22 mouse cellular contexts compared by ENCODE assay signal in the genomic region with DNA sequence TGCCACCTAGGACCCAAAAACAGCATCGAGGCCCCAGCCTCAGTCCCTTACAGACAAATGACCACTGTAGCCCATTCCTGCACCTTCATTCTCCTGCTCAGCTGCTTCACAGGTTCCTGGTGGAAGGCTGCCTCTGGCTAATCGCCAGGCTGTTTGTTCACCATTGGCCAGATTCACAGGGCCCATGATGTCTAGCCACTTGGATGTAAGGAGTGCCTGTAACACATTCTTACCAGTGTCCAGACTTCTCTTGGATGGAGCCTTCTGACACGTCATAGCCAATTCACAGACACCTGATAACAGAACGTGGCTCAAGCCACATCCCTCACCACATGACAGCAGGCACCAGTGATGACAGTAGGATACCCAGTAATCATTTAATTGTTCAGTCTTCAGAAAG. TPM values are rescaled to one million over a fixed set of nuclear protein-coding genes. Genes with fewer than 3 reads are reported as not detected.
DNase-seq lines count a peak whose midpoint lies in the region; ATAC-seq lines count a peak whose summit lies in the region.
"Had no signal": no experiment of that assay in that cellular context is flagged by ENCODE, and none has a peak within 500 bp of the region (broad histone marks: within the 10 kb centered on the region; RNA-seq: fewer than 3 reads in every experiment).

No protein-coding gene starts in this region.

- DNase-seq in adrenal gland, postnatal 14 days: peak; percentile 28
- DNase-seq in adrenal gland, adult 8-10 months: no peak
- peak; percentile 49 to 58 for DNase-seq in heart, adult 18-20 months
- no peak for DNase-seq in heart, postnatal 25 days (ENCODE audit: low spot score)
- peak; percentile 30 for DNase-seq in heart, postnatal 4 days
- DNase-seq in right cerebral cortex, adult 18-20 months: no peak
- no peak for DNase-seq in gastrocnemius, adult 8-10 months (ENCODE audit: low spot score in 2 of 2)
- DNase-seq: forebrain, postnatal 0 days; kidney, adult 9 months; lung, embryonic 14.5 days; lung, postnatal 36 days; right cerebral cortex, postnatal 14 days; spleen, adult 18-20 months; thymus, adult 18-20 months; thymus, postnatal 4 days had no signal

- H3K9me3 ChIP-seq in heart, embryonic 14.5 days (ENCODE audit: control insufficient read depth, low read length): no peaks in the 10 kb centered on the region
- H3K9me3 ChIP-seq: embryonic facial prominence, embryonic 15.5 days; limb, embryonic 12.5 days; liver, embryonic 12.5 days; neural tube, embryonic 15.5 days had no signal

- peak; percentile 40; the same call in 1 of the 2 replicates for ATAC-seq in heart, embryonic 14.5 days (ENCODE audit: insufficient number of reproducible peaks, insufficient read depth, low FRiP score, low read depth)
- ATAC-seq: forebrain, postnatal 0 days; liver, embryonic 12.5 days; midbrain, embryonic 16.5 days had no signal

- peaks cover 3 to 16% of the 10 kb centered on the region in 2 experiments; a peak in 3 of 4 replicates for H3K4me1 ChIP-seq in heart, embryonic 14.5 days (ENCODE audit: control insufficient read depth in 2 of 2, insufficient read depth in 2 of 2, low read length in 2 of 2)
- H3K4me1 ChIP-seq: embryonic facial prominence, embryonic 15.5 days; limb, embryonic 12.5 days; liver, embryonic 12.5 days; neural tube, embryonic 15.5 days had no signal

- peaks cover 91% of the 10 kb centered on the region for H3K36me3 ChIP-seq in heart, embryonic 14.5 days (ENCODE audit: control insufficient read depth, insufficient read depth, low read length)

- intact Hi-C loops in heart, postnatal 25 days (cut with DNase I): no loop called here

- no peak overlapping the region for H3K4me3 ChIP-seq in heart, embryonic 14.5 days (ENCODE audit: control insufficient read depth in 1 of 2, insufficient read depth in 1 of 2, low read depth in 1 of 2, low read length in 2 of 2)
- H3K4me3 ChIP-seq: embryonic facial prominence, embryonic 15.5 days; limb, embryonic 12.5 days; liver, embryonic 12.5 days; neural tube, embryonic 15.5 days had no signal

- no peaks in the 10 kb centered on the region for H3K27me3 ChIP-seq in heart, embryonic 14.5 days (ENCODE audit: control insufficient read depth, insufficient read depth, low read length)
- H3K27me3 ChIP-seq: embryonic facial prominence, embryonic 15.5 days; limb, embryonic 12.5 days; liver, embryonic 12.5 days; neural tube, embryonic 15.5 days had no signal

- WGBS in heart, embryonic 14.5 days: 48% methylated on average over 4 of the region's 4 CpGs

- H3K27ac ChIP-seq in heart, embryonic 14.5 days (replicated peaks in 1 of 2; ENCODE audit: control insufficient read depth in 1 of 2, insufficient read depth in 1 of 2, low read depth in 2 of 2, low read length in 2 of 2): peak overlapping the region in 1 of 2 experiments; percentile 47; a peak in 3 of 4 replicates
- H3K27ac ChIP-seq: embryonic facial prominence, embryonic 15.5 days; hindbrain, embryonic 14.5 days; limb, embryonic 12.5 days; liver, embryonic 12.5 days; neural tube, embryonic 15.5 days had no signal

- no peak overlapping the region for H3K9ac ChIP-seq in heart, embryonic 14.5 days (ENCODE audit: low read length)
- H3K9ac ChIP-seq: embryonic facial prominence, embryonic 15.5 days; forebrain, postnatal 0 days; hindbrain, embryonic 14.5 days; limb, embryonic 12.5 days; liver, embryonic 12.5 days; lung, embryonic 14.5 days; neural tube, embryonic 15.5 days had no signal

- no peak overlapping the region for H3K4me2 ChIP-seq in heart, embryonic 14.5 days (ENCODE audit: low read length)
- H3K4me2 ChIP-seq: embryonic facial prominence, embryonic 15.5 days; hindbrain, embryonic 14.5 days; limb, embryonic 12.5 days; liver, embryonic 12.5 days; lung, embryonic 14.5 days; neural tube, embryonic 15.5 days had no signal

RNA-seq across cellular contexts. Expression of a gene that starts 9.9 kb away (rescaled TPM):
- 357 and 369 TPM in 2 replicates for total RNA-seq in adrenal gland, postnatal 14 days (2021)
- total RNA-seq in adrenal gland, adult 8-10 months (2022): 100 to 1,000 TPM; 209 to 378 (median 290) TPM
- 100 to 1,000 TPM; 138 to 161 TPM for total RNA-seq in heart, adult 18-20 months (2021)
- total RNA-seq in heart, postnatal 25 days (2021): 100 to 1,000 TPM; 162 to 183 TPM
- polyA plus RNA-seq in heart, embryonic 14.5 days (2014; fragmentation: Nextera tagmentation; extraction: Ambion mirVana): 491 and 511 TPM in 2 replicates
- total RNA-seq in heart, postnatal 4 days (2021): 100 to 1,000 TPM; 211 to 218 TPM
- total RNA-seq in gastrocnemius, adult 8-10 months (2022): 100 to 1,000 TPM in 2 of 4 experiments, 10 to 100 TPM in 2; 67.9 to 107 (median 89.1) TPM

RNA-seq across cellular contexts. Expression of a gene that starts 29.9 kb away (rescaled TPM):
- total RNA-seq in adrenal gland, postnatal 14 days (2021): 575 and 582 TPM in 2 replicates
- 100 to 1,000 TPM; 298 to 859 (median 554) TPM for total RNA-seq in adrenal gland, adult 8-10 months (2022)
- 100 to 1,000 TPM; 727 to 753 TPM for total RNA-seq in heart, adult 18-20 months (2021)
- total RNA-seq in heart, postnatal 25 days (2021): 100 to 1,000 TPM; 712 to 776 TPM
- polyA plus RNA-seq in heart, embryonic 14.5 days (2014; fragmentation: Nextera tagmentation; extraction: Ambion mirVana): 359 and 441 TPM in 2 replicates
- total RNA-seq in heart, postnatal 4 days (2021): 100 to 1,000 TPM; 410 to 462 TPM
- 100 to 1,000 TPM; 218 to 307 (median 227) TPM for total RNA-seq in gastrocnemius, adult 8-10 months (2022)

Comparison
In these comparisons a context has a peak if more than half of its experiments do, and no peak if none do; other contexts are left out.
1. DNase-seq: peak in adrenal gland, postnatal 14 days (single experiment), heart, adult 18-20 months (2 of 2) and heart, postnatal 4 days (single experiment); none in adrenal gland, adult 8-10 months (single experiment), heart, postnatal 25 days (single experiment), right cerebral cortex, adult 18-20 months (single experiment) and gastrocnemius, adult 8-10 months (0 of 2).